Mouse (Mus musculus): ENCODE results near the gene Phc3. TPM values are rescaled to one million over a fixed set of nuclear protein-coding genes. Genes with fewer than 3 reads are reported as not detected.

Phc3 gene
- total RNA-seq, 2 experiments from 2014 or later: 9.3 to 11.6 TPM

GRCm38 (mm10) chr3:30981616-30982380, 12.6 kb upstream of the Phc3 start:
- no peak for DNase-seq
- intact Hi-C loops (cut with DNase I): no loop called here

GRCm38 (mm10) chr3:30976991-30977603, 7.9 kb upstream of the Phc3 start:
- DNase-seq: no peak
- intact Hi-C loops (cut with DNase I): loop anchor here (2.0 to 5.0 kb wide), 3 partner anchors 125 to 385 kb away; no protein-coding TSS in a partner anchor

- intact Hi-C loops (cut with DNase I): loop anchor here (5.0 kb wide), 2 partner anchors 123 to 383 kb away; no protein-coding TSS in a partner anchor
- DNase-seq: peak in 1 of 2 experiments; percentile 54
These were observed 6.0 kb upstream of the Phc3 start for GRCm38 (mm10) chr3:30975102-30975754.

GRCm38 (mm10) chr3:30968531-30969092, 603 bp downstream of the Phc3 start:
- intact Hi-C loops (cut with DNase I): loop anchor here (10.0 kb wide), 1 partner anchor 244 kb away; no protein-coding TSS in a partner anchor
- peak; percentile 22 to 36 for DNase-seq

GRCm38 (mm10) chr3:30965644-30966043, 3.6 kb downstream of the Phc3 start:
- no peak for DNase-seq
- intact Hi-C loops (cut with DNase I): loop anchor here (10.0 kb wide), 1 partner anchor 241 kb away; no protein-coding TSS in a partner anchor

GRCm38 (mm10) chr3:30964216-30964615, 5.0 kb downstream of the Phc3 start:
- intact Hi-C loops (cut with DNase I): loop anchor here (10.0 kb wide), 1 partner anchor 239 kb away; no protein-coding TSS in a partner anchor
- no peak for DNase-seq

- DNase-seq: no peak
- intact Hi-C loops (cut with DNase I): loop anchor here (10.0 kb wide), 1 partner anchor 238 kb away; no protein-coding TSS in a partner anchor
These were observed 6.1 kb downstream of the Phc3 start for GRCm38 (mm10) chr3:30963100-30963499.

GRCm38 (mm10) chr3:30959868-30960831, 9.1 kb downstream of the Phc3 start:
- no peak for DNase-seq
- intact Hi-C loops (cut with DNase I): loop anchor here (10.0 kb wide), 1 partner anchor 235 kb away; no protein-coding TSS in a partner anchor

- intact Hi-C loops (cut with DNase I): no loop called here
These were observed 10.5 kb downstream of the Phc3 start for GRCm38 (mm10) chr3:30958709-30959108.

GRCm38 (mm10) chr3:30956327-30956726, 12.9 kb downstream of the Phc3 start:
- intact Hi-C loops (cut with DNase I): no loop called here

More at GRCm38 (mm10) chr3:30958709-30959108, 10.5 kb downstream of the Phc3 start:
- no peak for DNase-seq

GRCm38 (mm10) chr3:30952273-30953070, 16.7 kb downstream of the Phc3 start:
- intact Hi-C loops (cut with DNase I): no loop called here
- no peak for DNase-seq

More at GRCm38 (mm10) chr3:30956327-30956726, 12.9 kb downstream of the Phc3 start:
- no peak for DNase-seq

- intact Hi-C loops (cut with DNase I): no loop called here
- DNase-seq: no peak
These were observed 17.6 kb downstream of the Phc3 start for GRCm38 (mm10) chr3:30951652-30952051.

GRCm38 (mm10) chr3:30934384-30934783, 34.8 kb downstream of the Phc3 start:
- no peak for DNase-seq

GRCm38 (mm10) chr3:30929828-30930227, 39.4 kb downstream of the Phc3 start:
- DNase-seq: no peak
- intact Hi-C loops (cut with DNase I): no loop called here

More at GRCm38 (mm10) chr3:30934384-30934783, 34.8 kb downstream of the Phc3 start:
- intact Hi-C loops (cut with DNase I): no loop called here

- no peak for DNase-seq
- intact Hi-C loops (cut with DNase I): no loop called here
These were observed 41.6 kb downstream of the Phc3 start for GRCm38 (mm10) chr3:30927664-30928063.

GRCm38 (mm10) chr3:30917160-30917559, 52.1 kb downstream of the Phc3 start:
- intact Hi-C loops (cut with DNase I): no loop called here
- no peak for DNase-seq

GRCm38 (mm10) chr3:30904658-30905057, 64.6 kb downstream of the Phc3 start:
- intact Hi-C loops (cut with DNase I): no loop called here
- DNase-seq: no peak

- intact Hi-C loops (cut with DNase I): no loop called here
- DNase-seq: no peak
These were observed 69.8 kb downstream of the Phc3 start for GRCm38 (mm10) chr3:30899407-30899806.

All from gastrocnemius, postnatal 36 days (tissue).